Mouse (Mus musculus): ENCODE data around the gene Soat2.

DNA sequence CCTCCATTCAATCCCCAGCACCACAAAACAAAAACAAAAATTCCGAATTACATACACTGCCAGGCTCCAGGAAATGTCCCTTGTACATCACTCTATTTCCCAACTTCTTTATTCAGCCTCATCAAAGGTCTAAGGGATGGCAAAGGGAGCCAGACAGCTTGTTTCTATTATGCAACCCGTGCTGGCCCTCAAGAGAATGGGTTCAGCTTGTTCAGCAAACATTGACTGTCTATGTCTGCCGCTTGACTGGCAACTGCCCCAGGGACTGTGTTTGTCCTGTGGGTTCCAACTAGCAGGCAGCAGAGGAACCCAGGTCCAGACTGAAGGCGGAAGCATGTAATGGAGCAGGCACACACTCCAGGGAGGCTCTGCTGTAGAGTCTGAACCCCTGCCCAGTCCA is 48.5 kb downstream of the Soat2 start:
- no peak for TF ChIP-seq POLR2A (IDR thresholded peaks at IDR 0.05; ENCODE audit: insufficient read length, low read depth)
- no peak for TF ChIP-seq POLR2AphosphoS2 (IDR thresholded peaks at IDR 0.05; ENCODE audit: insufficient read length, low read depth)
- no peak for TF ChIP-seq MAX (IDR thresholded peaks at IDR 0.05; ENCODE audit: low read depth)
- TF ChIP-seq REST (IDR thresholded peaks at IDR 0.05; ENCODE audit: insufficient read depth, insufficient read length), result no peak
- TF ChIP-seq SRF (IDR thresholded peaks at IDR 0.05; ENCODE audit: control insufficient read depth, insufficient read length, low read depth), result no peak
- no peak for TF ChIP-seq USF1 (IDR thresholded peaks at IDR 0.05; ENCODE audit: low read depth)
- TF ChIP-seq TCF12 (IDR thresholded peaks at IDR 0.05; ENCODE audit: insufficient read depth, poor library complexity, severe bottlenecking), result no peak
- TF ChIP-seq MYOG (IDR thresholded peaks at IDR 0.05; ENCODE audit: control insufficient read depth in 1 of 3, insufficient read depth in 1 of 3, insufficient read length in 2 of 3, low read depth in 2 of 3), result no peak
- TF ChIP-seq E2F4 (IDR thresholded peaks at IDR 0.05; ENCODE audit: insufficient read depth), result no peak
- no peak for TF ChIP-seq CEBPB (IDR thresholded peaks at IDR 0.05; ENCODE audit: insufficient read depth, poor library complexity, severe bottlenecking)
- TF ChIP-seq TCF3 (IDR thresholded peaks at IDR 0.05; ENCODE audit: insufficient read length, low read depth), result no peak
- TF ChIP-seq MYOD1 (IDR thresholded peaks at IDR 0.05; ENCODE audit: control insufficient read depth in 1 of 3, insufficient read length in 2 of 3, low read depth in 2 of 3), result no peak
